Mouse (Mus musculus) erythroblast, embryonic 14.5 days (primary cell): Measurements from ENCODE around the gene Sec14l3.

Experiments
- GATA1 ChIP-seq: IDR thresholded peaks from 2 replicates; pipeline ENCODE4 v1.6.1; 2012; ENCODE audit warnings: low read length, inconsistent platforms, mixed read lengths
- TAL1 ChIP-seq: IDR thresholded peaks from 3 replicates; pipeline ENCODE4 v1.6.1; 2012; ENCODE audit warnings: low read length, inconsistent platforms, mixed read lengths

DNA sequence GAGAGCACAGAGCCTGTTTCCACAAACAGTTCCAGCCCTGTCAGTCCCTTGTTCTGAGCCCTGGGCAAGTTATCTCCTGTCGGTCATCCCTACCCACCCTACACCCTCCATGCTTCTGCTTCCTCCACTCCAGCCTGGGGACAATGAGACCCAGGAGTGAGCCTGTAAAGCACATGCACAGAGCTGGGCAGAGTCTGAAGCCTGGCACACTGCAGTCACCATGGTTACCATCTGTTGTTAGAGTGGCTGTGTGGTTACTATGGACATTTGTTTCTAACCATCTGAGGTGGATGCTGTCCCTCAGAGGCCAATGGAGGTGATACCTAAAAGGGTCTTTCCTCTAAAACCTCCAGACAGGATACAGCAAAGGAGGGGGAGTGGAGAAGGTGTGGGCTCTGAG lies 5.0 kb downstream of the Sec14l3 start:
- TF ChIP-seq TAL1 (no peak), GATA1 (no peak)
